Mouse (Mus musculus) retina, postnatal 1 day (tissue): ENCODE results near the gene Krtap9-1.
"Not testable (repeated sequence)": the region's sequence is repeated elsewhere in the genome, so short reads cannot be mapped to it uniquely, and the experiment has no call there.

ENCODE experiments used
- DNase-seq: peaks from one replicate; pipeline ENCODE4 v3.0.0-alpha.2; 2012

The Krtap9-1 gene

GRCm38 (mm10) chr11:99873089-99873488 lies at the start of gene Krtap9-1:
Gene Krtap9-1, plus strand, starts transcription at chr11:99873389.
- DNase-seq, result not testable (repeated sequence)

GRCm38 (mm10) chr11:99837966-99838365 lies 35.2 kb upstream of the Krtap9-1 start, which contains the start of gene 2300003K06Rik:
Gene 2300003K06Rik, minus strand, starts transcription at chr11:99838066.
- DNase-seq, result no peak

GRCm38 (mm10) chr11:99842185-99842584 lies 31.0 kb upstream of the Krtap9-1 start:
- DNase-seq, result peak; percentile 2

- DNase-seq, result no peak
Measured at GRCm38 (mm10) chr11:99846746-99847145, 26.4 kb upstream of the Krtap9-1 start.

- no peak for DNase-seq
Measured at GRCm38 (mm10) chr11:99851508-99851907, 21.7 kb upstream of the Krtap9-1 start, which contains the start of gene Krtap4-16. Gene Krtap4-16, minus strand, starts transcription at chr11:99851608.

GRCm38 (mm10) chr11:99854121-99854520 lies 19.1 kb upstream of the Krtap9-1 start:
- DNase-seq, result peak; percentile 43

GRCm38 (mm10) chr11:99857617-99858016 lies 15.6 kb upstream of the Krtap9-1 start, which contains the start of gene Gm11568:
Gene Gm11568, plus strand, starts transcription at chr11:99857917.
- DNase-seq, result no peak

- no peak for DNase-seq
Measured at GRCm38 (mm10) chr11:99858761-99859160, 14.4 kb upstream of the Krtap9-1 start.

GRCm38 (mm10) chr11:99864176-99864575 lies 9.0 kb upstream of the Krtap9-1 start, which contains the start of gene Gm11559:
Gene Gm11559, plus strand, starts transcription at chr11:99864476.
- not testable (repeated sequence) for DNase-seq

- not testable (repeated sequence) for DNase-seq
Measured at GRCm38 (mm10) chr11:99878887-99879286, 5.7 kb downstream of the Krtap9-1 start, which contains the start of gene Gm11567. Gene Gm11567, plus strand, starts transcription at chr11:99879187.

- no peak for DNase-seq
Measured at GRCm38 (mm10) chr11:99907620-99908019, 34.4 kb downstream of the Krtap9-1 start, which contains the start of gene Krtap31-1. Gene Krtap31-1, plus strand, starts transcription at chr11:99907920.

- DNase-seq, result no peak
Measured at GRCm38 (mm10) chr11:99914451-99914850, 41.3 kb downstream of the Krtap9-1 start, which contains the start of gene Gm11565. Gene Gm11565, plus strand, starts transcription at chr11:99914751.
